Mouse (Mus musculus) CD4-positive, CD25-positive, alpha-beta regulatory T cell, adult 4 months (primary cell): ENCODE measurements at regions not wholly inside any gene's neighbourhood (a gene's known extent, or its start where the extent isn't known, plus 50 kb on each side); places are given as distances from the start of the nearest gene placed in this dataset.
"Not testable (repeated sequence)": the region's sequence is repeated elsewhere in the genome, so short reads cannot be mapped to it uniquely, and the experiment has no call there.

ENCODE experiments used
- ATAC-seq: one replicate; pipeline ENCODE4 v1.8.0; 2017

DNA sequence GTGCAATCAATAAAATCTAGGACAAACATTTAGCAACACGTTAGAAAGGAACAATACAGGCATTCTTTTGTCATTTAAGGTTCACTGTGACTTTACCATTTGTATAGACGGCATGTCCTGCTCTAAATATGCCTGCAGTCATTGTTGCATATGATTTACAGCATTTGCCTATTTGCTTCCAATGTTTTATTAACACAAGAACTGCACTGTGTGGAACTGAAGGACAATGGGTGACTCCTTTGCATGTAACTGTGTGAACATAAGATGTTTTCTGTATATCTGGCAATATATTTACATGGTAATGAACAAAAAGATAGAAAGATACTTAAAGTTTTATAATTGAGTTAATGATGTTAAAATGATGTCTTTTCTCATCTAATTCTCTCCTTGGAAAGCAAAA lies 57.1 kb downstream of the Pou4f1 start:
- ATAC-seq: no peak

DNA sequence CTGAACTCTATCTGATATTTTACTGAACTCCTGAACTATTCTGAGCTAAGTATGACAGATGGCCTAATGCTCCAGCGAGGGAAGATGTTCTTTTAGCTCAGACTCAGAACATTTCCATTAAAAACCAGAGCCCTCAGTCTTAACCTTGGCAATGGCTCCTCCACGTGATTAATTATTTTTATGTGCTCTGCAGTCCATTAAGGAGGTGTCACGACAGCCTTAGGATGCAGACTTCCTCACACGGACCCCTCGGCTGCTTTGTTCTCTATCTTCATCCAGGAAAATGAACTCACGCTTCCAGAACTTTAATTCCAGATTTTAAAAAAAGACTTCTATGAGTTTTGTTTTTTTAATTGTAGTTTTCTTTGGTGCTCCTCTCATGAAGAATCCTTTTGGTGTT lies 57.5 kb downstream of the Pou4f1 start:
- ATAC-seq: no peak

DNA sequence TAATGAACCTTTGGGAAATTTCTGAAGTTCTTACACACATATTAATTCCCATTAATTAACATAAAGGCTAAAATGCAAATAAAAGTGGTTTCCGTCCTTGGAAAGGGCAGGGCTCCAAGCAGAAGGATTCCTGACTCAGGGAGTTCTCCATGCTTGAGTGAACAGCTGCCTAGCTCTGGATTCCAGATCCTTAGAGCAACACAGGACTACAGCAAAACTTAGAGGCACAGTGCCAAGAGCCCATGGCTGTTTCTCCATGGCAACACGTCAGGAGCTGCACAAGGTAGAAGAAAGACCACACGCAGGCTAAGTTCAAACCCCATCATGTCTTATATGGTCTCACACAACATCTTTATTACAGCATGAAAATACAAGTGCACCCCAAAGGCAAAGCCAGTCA lies 61.7 kb downstream of the Pou4f1 start:
- no peak for ATAC-seq

DNA sequence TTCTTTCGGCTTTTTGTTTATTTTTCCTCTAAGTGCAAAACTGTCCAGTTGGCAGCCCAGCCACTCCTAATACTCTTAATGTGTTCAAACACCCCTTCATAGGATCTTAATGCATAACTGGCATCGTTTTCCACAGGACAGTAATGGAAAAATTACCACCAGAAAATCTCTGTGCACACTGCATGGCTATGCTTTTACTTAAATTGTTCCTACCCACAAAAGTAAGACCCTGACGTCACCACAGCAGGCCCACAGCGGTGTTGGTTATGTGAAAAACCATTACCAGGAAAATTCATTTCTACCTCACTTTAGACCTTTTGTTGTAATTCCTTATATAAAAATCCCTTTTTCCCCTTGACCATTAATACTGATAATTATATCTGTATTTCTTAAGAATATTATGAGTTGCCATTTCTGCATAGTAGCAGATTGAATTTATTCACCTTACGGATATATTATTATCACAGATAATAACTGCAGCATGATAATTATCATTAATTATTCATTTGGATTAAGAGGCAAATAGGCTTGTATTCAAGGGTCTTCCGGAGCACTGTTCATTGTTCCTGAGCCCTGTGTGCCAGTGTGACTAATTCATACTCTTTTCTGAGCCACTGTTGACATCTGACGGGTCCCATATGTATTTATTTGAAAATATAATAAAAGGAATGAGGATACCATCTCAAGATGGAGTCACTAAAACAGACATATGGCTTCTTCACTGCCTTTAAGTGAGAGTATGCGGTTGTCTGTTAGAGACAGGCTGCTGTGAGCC lies 78.3 kb downstream of the Pou4f1 start:
- ATAC-seq: no peak

DNA sequence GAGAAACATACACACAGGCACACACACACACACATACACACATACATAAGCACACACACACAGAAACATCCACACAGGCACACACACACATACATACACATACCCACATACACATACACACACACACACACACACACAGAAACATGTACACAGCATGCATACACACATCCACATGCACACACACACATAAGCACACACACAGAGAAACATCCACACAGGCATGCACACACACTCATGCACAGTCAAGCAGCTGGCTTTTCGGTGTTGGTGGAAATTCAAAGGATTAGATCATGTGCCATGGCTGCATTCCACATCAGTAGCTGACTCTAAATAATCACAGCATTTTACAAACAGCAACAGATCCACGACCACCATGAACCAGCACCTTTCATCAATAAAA lies 78.9 kb downstream of the Pou4f1 start:
- no peak for ATAC-seq

DNA sequence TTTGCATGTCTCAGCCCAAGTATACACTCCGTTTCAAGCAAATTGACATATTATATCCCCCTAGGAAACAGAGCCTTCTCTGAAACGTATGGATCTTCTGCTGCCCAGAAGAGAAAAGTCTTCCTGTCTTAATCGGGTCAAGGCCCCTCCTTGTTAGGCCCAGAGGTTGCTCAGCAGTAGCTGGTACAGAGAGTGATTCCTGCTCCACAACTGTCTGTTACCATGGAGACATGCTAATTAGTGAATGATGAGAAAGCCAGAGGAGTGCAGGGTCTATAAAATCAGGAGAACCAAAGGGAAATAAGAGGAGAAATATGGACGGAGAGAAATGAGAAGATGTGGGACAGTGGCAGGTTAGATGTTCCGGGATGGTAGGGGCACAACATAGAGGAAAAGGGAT lies 86.8 kb downstream of the Pou4f1 start:
- ATAC-seq: no peak

DNA sequence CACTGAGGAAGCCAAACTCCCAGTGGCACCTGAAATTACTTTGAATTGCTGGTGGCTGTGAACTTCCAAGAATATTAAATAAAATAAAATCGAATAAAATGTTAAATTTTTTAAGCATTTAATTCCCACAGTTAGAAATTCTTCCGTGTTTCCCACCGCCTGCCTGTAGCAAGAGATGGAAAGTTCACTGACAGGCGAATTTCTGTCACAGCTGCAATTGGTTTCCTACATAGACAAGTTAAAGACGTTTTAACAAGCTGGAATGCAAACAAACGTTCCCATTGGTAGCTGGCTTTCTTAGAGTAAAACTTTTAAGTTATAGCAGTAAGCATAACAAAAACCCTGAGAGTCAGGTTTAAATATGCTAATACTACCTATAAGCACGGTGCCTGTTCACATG lies 95.0 kb downstream of the Pou4f1 start:
- no peak for ATAC-seq

DNA sequence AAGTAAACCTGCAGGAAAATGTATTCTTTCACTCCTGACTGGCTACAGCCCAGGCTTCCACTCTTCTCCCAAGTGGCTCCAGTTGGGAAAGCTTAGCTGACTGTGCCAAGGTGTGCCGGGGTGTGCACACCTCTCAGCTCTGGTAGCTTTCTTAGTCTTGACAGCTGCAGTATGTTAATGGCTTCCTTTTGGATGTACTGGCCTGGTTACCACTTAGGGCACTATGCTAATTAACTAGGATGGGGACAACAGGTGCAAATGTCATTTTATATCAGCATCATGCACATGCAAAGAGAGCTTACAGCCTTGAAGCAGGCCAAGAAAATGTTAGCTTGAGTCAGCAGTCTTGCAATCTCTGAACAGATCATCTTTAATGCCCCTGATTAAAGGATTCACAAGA lies 111.2 kb downstream of the Pou4f1 start:
- ATAC-seq: no peak

DNA sequence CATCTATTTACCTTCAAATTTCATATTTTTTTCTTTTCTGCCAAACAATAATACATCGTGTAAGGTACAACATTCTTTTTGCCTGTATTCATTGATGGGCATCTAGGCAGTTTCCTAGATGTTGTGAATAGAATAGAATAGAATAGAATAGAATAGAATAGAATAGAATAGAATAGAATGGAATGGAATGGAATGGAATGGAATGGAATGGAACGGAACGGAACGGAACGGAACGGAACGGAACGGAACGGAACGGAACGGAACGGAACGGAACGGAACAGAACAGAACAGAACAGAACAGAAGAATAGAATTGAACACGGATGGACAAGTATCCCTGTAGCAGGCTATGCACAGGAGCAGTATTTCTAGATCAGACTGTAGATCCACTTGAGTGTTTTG lies 131.0 kb downstream of the Pou4f1 start:
- ATAC-seq: not testable (repeated sequence)

DNA sequence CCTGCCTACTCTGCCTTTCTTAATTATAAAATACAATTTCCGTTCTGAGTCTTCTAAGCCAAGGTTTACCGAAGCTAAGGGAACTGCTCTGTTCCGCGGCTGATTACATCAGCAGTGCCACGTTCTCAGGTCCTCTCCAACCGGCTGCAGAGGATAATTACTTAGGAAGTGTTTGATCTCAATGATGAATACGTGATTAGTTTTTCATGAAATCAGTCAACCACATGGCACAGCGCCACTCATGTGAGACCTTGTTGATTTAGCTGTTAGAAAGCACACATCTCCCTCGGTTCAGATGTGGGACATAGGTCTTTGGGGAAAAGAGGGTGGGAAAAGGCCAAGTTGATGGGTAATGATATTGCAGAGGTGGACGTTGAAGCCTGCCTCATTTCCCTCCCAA lies 141.7 kb downstream of the Pou4f1 start:
- ATAC-seq: no peak

DNA sequence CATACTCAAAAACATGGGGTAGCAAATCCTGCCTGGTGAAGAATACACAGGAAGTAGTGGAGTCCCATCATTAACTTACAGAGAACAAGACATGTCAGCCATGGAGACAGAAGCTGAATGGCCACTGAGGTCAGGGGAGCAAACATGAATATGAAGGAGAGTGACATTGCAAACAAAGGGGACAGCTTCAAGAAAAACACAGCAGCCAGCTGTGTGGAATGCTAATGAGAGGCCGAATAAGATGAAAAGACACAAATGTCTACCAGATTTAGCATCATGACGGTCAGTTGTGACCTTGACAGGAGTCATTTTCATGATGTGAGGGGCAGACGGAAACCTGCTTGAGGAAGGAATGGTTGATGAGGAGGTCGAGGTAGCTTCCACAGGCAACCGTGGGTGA lies 167.7 kb downstream of the Pou4f1 start:
- no peak for ATAC-seq

DNA sequence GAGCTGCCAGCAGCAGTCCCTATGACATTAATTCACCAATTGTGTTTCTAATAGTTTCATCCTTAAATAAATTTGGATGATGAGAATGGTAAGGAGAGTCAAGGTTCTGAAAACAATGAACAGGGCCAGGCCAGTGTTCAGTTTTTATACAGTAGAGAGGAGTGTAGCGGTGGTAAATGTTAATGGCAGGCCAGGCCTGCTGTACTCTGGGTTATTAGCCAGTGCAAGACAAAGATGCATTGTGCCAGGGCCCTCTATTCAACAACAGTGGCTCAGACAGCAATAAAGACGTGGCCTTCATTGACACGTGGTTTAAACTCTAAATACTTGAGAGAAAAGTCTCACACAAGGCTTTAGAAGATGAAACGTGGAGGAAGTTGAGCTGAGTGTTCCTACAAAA lies 169.5 kb downstream of the Pou4f1 start:
- no peak for ATAC-seq

DNA sequence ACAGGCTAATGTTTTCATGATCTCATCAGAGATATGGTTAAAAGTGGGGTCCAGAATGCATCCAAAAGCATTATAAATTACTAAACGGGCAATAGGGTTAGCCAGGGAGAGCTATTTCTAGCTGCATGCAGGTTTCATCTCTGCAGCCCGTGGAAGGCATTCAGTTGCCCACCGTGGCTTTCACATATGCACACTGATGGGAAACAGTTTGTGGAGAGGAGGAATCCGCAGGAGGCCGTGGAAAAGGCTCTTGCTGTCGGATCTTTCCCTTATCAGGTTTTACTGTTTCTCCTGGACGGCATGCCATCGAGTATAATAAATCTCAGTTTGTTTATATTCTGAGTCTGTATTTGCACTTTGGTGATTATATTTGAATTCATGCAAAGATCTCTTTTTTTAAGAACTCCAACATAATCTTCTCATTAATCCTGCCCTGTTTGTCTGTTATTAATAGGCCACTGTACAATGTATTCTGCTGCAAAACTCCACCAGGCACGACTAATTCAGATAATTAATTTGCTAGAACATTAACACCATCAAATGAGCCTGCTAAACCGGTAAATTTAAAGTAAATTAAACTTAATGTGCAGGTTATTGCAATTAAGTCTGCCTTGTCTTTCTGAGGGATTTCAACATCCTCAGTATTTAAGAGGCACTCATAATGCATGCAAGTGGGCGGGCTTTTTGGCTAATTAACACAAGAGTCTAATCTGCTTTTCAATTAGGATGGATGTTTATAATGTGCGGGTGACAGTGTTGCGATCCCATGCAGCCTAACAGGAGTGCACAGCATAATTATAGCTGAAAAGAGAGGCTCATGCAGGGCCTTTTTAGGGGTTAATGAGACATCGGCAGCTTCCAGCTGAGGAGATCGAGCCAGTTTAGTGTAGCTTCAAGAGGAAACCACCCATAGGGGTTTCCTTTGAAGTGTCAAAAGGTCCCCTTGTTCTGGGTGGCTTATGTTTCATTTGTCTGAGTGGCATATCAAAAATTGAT lies 170.2 kb downstream of the Pou4f1 start:
- ATAC-seq: no peak

DNA sequence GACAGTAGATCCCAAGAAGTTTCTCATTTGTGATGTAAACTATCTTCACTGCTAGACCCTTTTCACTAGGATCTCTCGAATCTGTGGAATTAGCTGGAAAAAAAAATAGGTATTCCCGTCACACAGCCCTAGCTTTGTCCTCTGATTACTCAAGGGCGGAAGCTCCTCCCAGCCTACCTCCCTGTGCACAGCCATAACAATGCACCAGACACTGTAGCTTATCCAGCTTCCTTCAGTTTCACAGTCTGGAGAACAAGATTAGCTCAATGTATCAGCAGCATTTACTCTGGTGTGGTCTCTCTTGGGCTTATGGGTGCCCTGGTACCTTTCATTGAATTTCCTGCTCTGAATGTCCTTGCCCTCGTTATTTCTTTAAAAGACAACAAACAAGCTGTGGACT lies 174.0 kb downstream of the Pou4f1 start:
- no peak for ATAC-seq

DNA sequence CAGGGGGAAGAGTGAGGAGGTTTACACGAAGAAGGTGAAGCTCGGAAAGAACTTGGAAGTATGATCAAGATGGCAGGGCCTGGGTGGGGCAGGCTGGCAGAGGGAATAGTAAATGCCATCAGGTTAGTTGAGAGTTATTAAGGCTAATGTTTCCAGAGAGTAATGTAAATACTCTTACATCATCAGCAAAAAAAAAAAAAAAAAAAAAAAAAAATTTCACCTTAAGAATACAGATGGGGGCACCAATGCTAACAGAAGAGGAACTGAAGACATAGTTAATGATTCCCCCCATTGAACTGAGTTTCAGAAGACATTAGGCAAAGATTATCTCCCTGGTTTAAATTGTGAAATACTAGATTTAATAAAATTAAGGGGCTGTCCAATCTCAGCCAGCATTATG lies 174.7 kb downstream of the Pou4f1 start:
- no peak for ATAC-seq

DNA sequence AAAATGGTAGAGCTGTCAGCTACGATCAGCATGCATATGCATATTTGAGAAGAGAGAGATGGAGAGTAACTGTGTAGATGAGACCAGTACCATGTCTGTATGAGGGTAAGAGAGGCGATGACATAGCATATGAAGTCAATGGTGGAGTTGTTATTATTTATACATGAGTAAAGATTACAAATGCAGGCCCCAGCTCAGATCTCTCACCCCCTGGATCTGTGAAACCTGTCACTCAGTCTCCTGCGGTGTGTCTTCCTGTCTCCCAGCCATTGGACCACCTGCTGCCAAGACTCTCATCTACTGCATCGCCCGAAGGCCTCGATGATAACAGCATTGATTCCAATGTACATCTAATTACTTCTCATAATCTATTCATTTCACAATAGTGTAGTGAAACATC lies 187.4 kb downstream of the Pou4f1 start:
- no peak for ATAC-seq

DNA sequence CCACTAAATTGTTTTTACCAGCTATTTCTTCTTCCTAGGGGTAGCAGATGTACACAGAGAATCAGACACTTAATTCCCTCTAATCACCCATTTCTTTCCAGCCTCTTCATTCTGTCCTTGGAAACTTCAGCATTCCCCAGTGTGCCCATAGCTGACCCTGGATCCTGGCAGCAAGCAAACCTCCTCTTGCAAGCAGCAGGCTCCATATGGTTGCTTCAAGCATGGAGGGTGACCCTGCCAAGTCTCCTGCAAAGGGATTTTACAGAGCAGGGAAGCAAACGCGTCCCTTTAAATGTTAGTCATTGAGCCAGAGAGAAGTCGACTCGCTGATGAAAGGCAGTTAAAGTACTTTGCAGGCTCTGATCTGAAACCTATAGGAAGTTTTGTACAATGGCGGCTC lies 187.9 kb downstream of the Pou4f1 start:
- no peak for ATAC-seq

DNA sequence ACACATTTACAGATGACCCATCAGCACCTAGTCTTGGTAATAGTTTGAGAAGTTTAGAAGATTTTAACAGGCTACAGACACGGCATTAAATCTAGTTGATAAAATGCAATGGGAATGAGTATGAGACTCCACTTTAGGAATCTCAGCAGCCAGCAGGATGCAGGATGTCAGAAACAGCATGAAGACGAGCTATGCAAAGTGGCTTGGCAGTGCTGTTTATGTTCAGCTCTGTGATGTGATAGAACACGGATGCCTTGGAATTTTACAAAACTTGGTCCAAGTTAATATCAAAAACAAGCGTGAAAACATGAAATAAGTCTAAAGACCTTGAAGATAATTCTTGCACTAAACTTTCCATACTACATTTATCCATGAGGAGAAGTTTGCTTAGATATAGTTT lies 193.0 kb downstream of the Pou4f1 start:
- ATAC-seq: no peak

DNA sequence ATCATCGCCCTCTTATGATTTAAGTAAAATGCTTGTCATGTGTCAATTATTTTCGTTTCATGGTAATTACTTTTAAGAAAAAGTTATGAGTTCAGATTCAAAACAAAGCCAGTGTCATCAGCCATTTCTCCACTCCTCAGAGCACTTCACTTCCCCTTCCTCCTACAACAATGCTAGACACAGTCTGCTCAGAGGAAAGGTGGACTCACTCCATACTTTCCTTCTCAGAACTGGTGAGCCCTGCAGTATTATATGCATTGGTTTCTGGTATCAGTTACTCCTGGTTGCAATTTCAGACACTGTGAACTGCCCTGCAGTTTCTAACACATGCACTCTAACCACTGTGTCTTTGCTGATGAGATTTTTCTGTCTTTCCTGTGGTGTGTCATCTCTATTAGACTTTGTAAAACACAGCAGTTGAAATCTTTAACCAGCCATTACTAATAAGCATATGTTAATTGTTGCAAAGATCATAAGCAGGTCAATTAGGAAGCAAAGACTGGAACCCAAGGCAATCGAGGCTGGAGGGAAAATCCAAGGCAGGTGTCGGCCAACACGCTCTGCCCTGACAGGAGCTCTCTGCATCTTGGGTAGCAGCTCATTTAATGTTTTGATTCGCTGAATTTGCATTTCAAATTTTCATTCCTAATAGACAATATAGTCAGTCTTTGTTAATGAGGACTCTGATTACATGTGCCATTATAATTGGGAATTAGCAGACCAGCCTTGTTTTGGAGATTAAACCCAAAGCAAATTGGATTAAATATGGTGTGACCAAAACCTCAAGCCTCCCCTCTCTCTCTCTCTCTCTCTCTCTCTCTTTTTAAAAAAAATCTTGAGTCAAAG lies 202.7 kb downstream of the Pou4f1 start:
- ATAC-seq: no peak

DNA sequence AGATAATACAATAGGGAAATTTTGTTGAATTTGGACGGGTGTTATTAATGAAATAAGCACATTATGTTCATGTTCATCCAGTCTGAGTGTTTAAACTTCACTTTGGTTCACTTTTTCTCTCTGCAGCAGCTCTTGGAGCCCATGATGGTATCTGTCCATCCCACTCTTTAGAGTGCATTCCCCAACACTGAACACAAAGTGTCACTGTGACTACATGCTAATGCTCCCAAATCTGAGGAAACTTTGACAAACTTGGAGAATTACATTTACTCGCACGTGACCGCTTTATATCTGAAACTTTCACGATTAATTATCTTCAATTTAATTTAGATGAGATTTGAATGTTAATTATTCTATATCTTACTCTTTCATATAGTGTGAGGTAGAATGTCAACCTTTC lies 250.8 kb downstream of the Pou4f1 start:
- ATAC-seq: no peak

DNA sequence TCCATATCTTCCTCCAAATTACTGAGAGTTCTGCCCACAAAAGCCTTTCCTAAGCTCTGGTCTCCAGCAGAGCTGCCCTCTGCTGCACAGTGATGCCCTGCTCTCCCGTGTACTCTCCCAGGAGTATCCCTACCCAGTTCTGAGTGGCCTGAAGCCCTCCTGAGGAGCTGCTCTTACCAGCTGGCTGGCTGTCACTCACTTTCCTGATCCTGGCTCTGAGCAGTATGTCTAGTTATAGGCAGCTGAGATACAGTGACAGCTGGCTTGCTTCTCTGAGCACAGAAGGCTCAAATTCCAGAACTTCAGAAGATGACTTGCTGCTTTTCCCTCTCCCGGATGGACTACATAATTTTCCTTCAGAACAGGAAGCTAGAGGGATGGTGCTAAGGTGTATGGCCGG lies 257.1 kb downstream of the Pou4f1 start:
- no peak for ATAC-seq

DNA sequence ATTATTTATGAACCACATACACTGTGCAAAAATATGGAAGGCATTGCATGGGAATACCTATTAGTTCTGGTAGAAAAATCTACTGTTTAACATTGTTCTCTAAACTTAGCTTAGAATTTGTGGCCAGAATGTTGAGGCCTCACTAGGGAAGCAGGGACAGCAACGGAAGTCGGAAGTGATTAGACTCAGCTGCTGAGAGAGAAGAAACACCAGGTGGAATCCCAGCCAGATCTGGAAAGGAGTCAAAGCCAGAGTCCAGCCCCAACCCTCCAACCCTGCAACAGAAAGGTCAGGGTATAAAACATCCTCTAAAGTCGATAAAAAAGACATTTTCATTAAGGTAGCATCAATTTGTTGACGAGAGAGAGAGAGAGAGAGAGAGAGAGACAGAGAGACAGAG lies 258.9 kb downstream of the Pou4f1 start:
- ATAC-seq: no peak
